Comparison of ENCODE assay signal across 8 mouse cellular contexts in the genomic region with DNA sequence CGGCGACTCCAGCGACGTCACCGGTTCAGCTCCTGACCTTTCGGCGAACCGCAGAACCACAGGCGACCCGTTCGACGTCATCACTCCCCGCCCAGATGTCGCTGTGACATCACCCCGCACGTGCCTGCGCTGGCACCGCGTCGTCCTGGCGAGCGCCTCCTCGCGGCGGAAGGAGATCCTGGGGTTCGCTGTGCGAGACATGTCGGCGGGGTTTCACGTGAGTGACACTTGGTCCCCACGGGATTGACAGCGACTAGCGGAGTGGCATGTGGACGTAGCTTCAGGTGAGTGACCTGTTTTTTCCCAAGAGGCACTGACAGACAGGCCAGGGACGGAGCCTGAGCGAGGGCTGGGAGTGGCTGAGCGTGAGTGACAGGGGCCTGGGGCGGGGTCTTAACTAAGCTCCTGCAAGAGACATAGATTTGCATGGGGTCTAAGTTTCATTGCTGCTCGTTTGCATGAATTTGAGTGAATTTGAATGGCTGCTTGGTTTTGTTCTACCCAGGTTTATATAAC.
DNase-seq lines count a peak whose midpoint lies in the region; ATAC-seq and TF ChIP-seq lines count a peak whose summit lies in the region.

No protein-coding gene starts in this region.

- peak overlapping the region; percentile 62 for H3K4me2 ChIP-seq in forebrain, embryonic 13.5 days
- peak overlapping the region; percentile 81 for H3K4me2 ChIP-seq in liver, postnatal 0 days (ENCODE audit: low read depth, low read length)

- no peak for TF ChIP-seq EP300 in liver, postnatal 0 days (IDR thresholded peaks at IDR 0.05; ENCODE audit: low read depth)

- peaks cover 43% of the 10 kb centered on the region for H3K36me3 ChIP-seq in E14TG2a.4 (ENCODE audit: insufficient read depth, low read length)
- H3K36me3 ChIP-seq in forebrain, embryonic 13.5 days (ENCODE audit: poor library complexity, severe bottlenecking) = peaks cover 41% of the 10 kb centered on the region
- peaks cover 36% of the 10 kb centered on the region for H3K36me3 ChIP-seq in liver, postnatal 0 days (replicated peaks; ENCODE audit: insufficient read depth, low read length)

- no peaks in the 10 kb centered on the region for H3K27me3 ChIP-seq in E14TG2a.4 (ENCODE audit: insufficient read depth, low read length)
- H3K27me3 ChIP-seq in forebrain, embryonic 13.5 days = no peaks in the 10 kb centered on the region
- H3K27me3 ChIP-seq in liver, postnatal 0 days (ENCODE audit: insufficient read depth, low read length) = no peaks in the 10 kb centered on the region

- peak overlapping the region; percentile 86 for H3K4me3 ChIP-seq in E14TG2a.4 (replicated peaks; ENCODE audit: low read length)
- H3K4me3 ChIP-seq in forebrain, embryonic 13.5 days = peak overlapping the region; percentile 56
- peak overlapping the region; percentile 65 for H3K4me3 ChIP-seq in liver, postnatal 0 days (ENCODE audit: low read depth, low read length)

- H3K27ac ChIP-seq in forebrain, embryonic 13.5 days = peak overlapping the region; percentile 82
- peak overlapping the region; percentile 90 for H3K27ac ChIP-seq in liver, postnatal 0 days (ENCODE audit: low read depth)

- H3K9me3 ChIP-seq in E14TG2a.4 (ENCODE audit: low read length) = peaks cover 50% of the 10 kb centered on the region
- H3K9me3 ChIP-seq in forebrain, embryonic 13.5 days (replicated peaks) = peaks cover 5% of the 10 kb centered on the region; the same call in 1 of the 2 replicates
- H3K9me3 ChIP-seq in liver, postnatal 0 days (ENCODE audit: low read length) = peaks cover 4% of the 10 kb centered on the region

- peak; percentile 77 for DNase-seq in c-Kit-positive CD71-negative TER-119-negative erythroid progenitor cells, embryonic 14.5 days (ENCODE audit: low read depth)
- peak; percentile 95 to 96 for DNase-seq in heart, postnatal 10 days
- DNase-seq in large intestine, adult 2 months (ENCODE audit: low read depth, low spot score) = peak; percentile 51
- peak; percentile 94 for DNase-seq in liver, postnatal 0 days
- DNase-seq in thymus, adult 18-20 months = peak; percentile 86 to 89

- H3K9ac ChIP-seq in forebrain, embryonic 13.5 days = peak overlapping the region; percentile 56
- H3K9ac ChIP-seq in liver, postnatal 0 days (replicated peaks) = peak overlapping the region; percentile 57

- intact Hi-C loops in heart, postnatal 10 days (cut with DNase I) = loop anchor here (2.0 to 5.0 kb wide), 2 partner anchors 73 to 127 kb away; a partner anchor contains a TSS

- ATAC-seq in forebrain, embryonic 13.5 days = peak; percentile 77
- ATAC-seq in liver, postnatal 0 days = peak; percentile 87
- ATAC-seq in neutrophil, adult 5-6 weeks (ENCODE audit: extremely low read depth, insufficient number of reproducible peaks, low FRiP score, poor library complexity, severe bottlenecking) = peak; percentile 53

- peak; percentile 27 for TF ChIP-seq CTCF in E14TG2a.4 (conservative IDR thresholded peaks at IDR 0.05; ENCODE audit: low read length)
- TF ChIP-seq CTCF in liver, postnatal 0 days (IDR thresholded peaks at IDR 0.05; ENCODE audit: low read depth) = peak; percentile 96

- H3K4me1 ChIP-seq in E14TG2a.4 (replicated peaks; ENCODE audit: low read depth, low read length) = peaks cover 5% of the 10 kb centered on the region; the same call in 1 of the 2 replicates
- peaks cover 4% of the 10 kb centered on the region; the same call in 1 of the 2 replicates for H3K4me1 ChIP-seq in forebrain, embryonic 13.5 days
- H3K4me1 ChIP-seq in liver, postnatal 0 days (ENCODE audit: insufficient read depth) = peaks cover 11% of the 10 kb centered on the region

- WGBS in forebrain, embryonic 13.5 days = 8% methylated on average over 39 of the region's 39 CpGs
- 21% methylated on average over 39 of the region's 39 CpGs for WGBS in large intestine, adult 2 months
- WGBS in liver, postnatal 0 days (ENCODE audit: insufficient replicate concordance) = 12% methylated on average over 39 of the region's 39 CpGs

Comparison
In these comparisons a context has a peak if more than half of its experiments do, and no peak if none do; other contexts are left out.
1. Peak in every context shown above with its lines: DNase-seq, ATAC-seq, H3K4me3 ChIP-seq and H3K27ac ChIP-seq.